Mouse (Mus musculus) spleen, adult 2 months (tissue): ENCODE measurements around the gene Arfgef2.

Experiments
- CTCF ChIP-seq: fragments of 200-500 bp; IDR thresholded peaks from 2 replicates; pipeline ENCODE4 v1.5.1; 2011; ENCODE audit warnings: mild to moderate bottlenecking, inconsistent platforms; ENCODE audit not compliant: insufficient read depth, insufficient read length, insufficient replicate concordance; ENCODE audit errors: extremely low read depth
- POLR2A ChIP-seq: fragments of 200-500 bp; IDR thresholded peaks from 2 replicates; pipeline ENCODE4 v1.6.1; 2011; ENCODE audit warnings: low read depth, low read length, inconsistent platforms

DNA sequence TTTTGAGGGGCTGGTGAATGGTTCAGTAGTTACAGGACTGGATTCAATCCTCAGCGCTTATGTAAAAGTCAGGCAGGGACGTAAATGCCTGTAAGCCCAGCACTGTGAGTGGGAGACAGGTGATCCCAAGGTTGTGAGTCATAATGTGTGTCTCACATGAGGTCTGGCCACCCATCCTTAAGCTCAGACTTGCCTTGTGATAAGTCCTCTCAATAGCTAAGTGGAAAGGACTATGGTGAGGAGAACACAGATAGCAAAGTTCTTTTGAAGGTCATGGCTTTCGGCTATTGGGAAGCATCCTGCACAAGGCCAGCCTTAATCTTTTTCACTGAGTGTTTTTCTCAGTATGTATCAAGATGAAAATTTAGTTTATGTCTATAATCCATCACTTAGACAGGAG lies 104.3 kb downstream of the Arfgef2 start:
- TF ChIP-seq CTCF: no peak
- no peak for TF ChIP-seq POLR2A
